Mouse (Mus musculus) liver, postnatal 0 days (tissue): ENCODE measurements around the gene H6pd.

Experiments
- CTCF ChIP-seq: sonication (generic); IDR thresholded peaks from 2 replicates; pipeline ENCODE4 v1.5.1; 2016; ENCODE audit warnings: antibody characterized with exemption, low read depth
- EP300 ChIP-seq: IDR thresholded peaks from 2 replicates; pipeline ENCODE4 v1.6.1; 2016; ENCODE audit warnings: antibody characterized with exemption, low read depth, mild to moderate bottlenecking

DNA sequence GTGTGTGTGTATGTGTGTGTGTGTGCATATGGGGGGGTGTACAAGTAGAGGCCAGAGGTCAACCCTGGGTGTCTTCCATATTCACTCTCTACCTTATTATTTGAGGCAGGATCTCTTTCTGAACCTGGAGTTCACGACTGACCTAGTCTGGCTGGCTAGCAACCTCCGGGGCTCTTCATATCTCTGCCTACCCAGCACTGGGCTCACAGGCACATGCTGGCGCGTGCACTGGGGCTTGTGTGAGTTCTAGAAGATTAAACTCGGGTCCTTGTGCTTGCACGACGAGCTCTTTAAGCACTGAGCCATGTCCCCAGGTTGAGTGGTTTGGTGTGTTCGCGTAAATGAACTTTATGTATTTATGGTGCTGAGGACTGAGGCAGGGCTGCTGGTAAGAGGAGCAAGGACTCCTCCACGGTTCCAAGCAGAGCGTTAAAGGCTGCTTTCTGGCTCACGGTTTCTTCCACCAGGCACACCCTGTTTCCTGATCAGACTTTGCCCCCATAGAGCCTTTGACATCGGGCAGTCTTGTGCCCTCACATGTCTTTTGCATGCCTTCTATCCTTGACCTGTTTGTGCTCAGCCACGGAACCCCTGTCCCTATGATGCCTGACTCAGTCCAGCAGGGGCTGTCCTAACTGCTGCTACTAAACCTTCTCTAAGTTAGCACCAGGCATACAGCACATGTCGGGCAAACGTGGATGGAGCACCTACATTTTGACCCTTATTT lies 75.1 kb downstream of the H6pd start:
- TF ChIP-seq CTCF (no peak), EP300 (no peak)
